Mouse (Mus musculus) CH12.LX (cell line): ENCODE results near the gene S100z. TPM values are rescaled to one million over a fixed set of nuclear protein-coding genes. Genes with fewer than 3 reads are reported as not detected.

Experiments
- DNase-seq: peaks from one replicate; pipeline ENCODE4 v3.0.0-alpha.2; 2013; ENCODE audit errors: extremely low read depth
- H3K27ac ChIP-seq: 2 replicates; pipeline ENCODE4 v1.5.1; 2012; ENCODE audit warnings: low read depth, mild to moderate bottlenecking, control low read depth, moderate library complexity; ENCODE audit not compliant: insufficient read depth
- H3K27me3 ChIP-seq: replicated peaks from 2 replicates; pipeline ENCODE3; 2012; ENCODE audit warnings: inconsistent platforms
- H3K36me3 ChIP-seq, 2 experiments: replicated peaks in 1 of 2; 2 replicates each; pipeline versions ENCODE3 to v1.6.1; 2012; ENCODE audit warnings: inconsistent platforms in 1 of 2, low read length in 1 of 2, mild to moderate bottlenecking in 1 of 2, mixed read lengths in 1 of 2, moderate library complexity in 1 of 2; ENCODE audit not compliant: control insufficient read depth in 1 of 2, insufficient read depth in 1 of 2
- H3K4me1 ChIP-seq, 2 experiments: 2 replicates each; pipeline ENCODE4 v1.6.1; 2012; ENCODE audit warnings: inconsistent platforms in 1 of 2, moderate library complexity in 1 of 2; ENCODE audit not compliant: insufficient read depth in 2 of 2, control insufficient read depth in 1 of 2
- H3K4me2 ChIP-seq: 2 replicates; pipeline ENCODE4 v1.6.1; 2012; ENCODE audit warnings: low read depth, mild to moderate bottlenecking, control low read depth; ENCODE audit not compliant: poor library complexity, insufficient read depth, severe bottlenecking
- H3K4me3 ChIP-seq, 3 experiments: fragments of 150-350 bp in 1 of 3; sonication (generic) in 1 of 3; replicated peaks in 1 of 3; 2 replicates each; pipeline versions ENCODE3 to v1.5.1; 2011 to 2012; ENCODE audit warnings: low read depth in 2 of 3, low read length in 2 of 3, mild to moderate bottlenecking in 2 of 3, moderate library complexity in 2 of 3, control low read depth in 1 of 3, improper control_type of control experiment in 1 of 3, inconsistent platforms in 1 of 3, mixed read lengths in 1 of 3; ENCODE audit not compliant: poor library complexity in 1 of 3
- H3K79me2 ChIP-seq: replicated peaks from 2 replicates; pipeline ENCODE4 v1.6.1; 2012; ENCODE audit warnings: mild to moderate bottlenecking, moderate library complexity; ENCODE audit not compliant: control insufficient read depth, poor library complexity, insufficient read depth, severe bottlenecking; ENCODE audit errors: extremely low read depth
- H3K9ac ChIP-seq: 2 replicates; pipeline ENCODE4 v1.6.1; 2012; ENCODE audit warnings: low read depth, mild to moderate bottlenecking, control low read depth, moderate library complexity; ENCODE audit not compliant: insufficient read depth
- H3K9me3 ChIP-seq: replicated peaks from 2 replicates; pipeline ENCODE3; 2012; ENCODE audit warnings: low read length, inconsistent platforms, mixed read lengths
- BHLHE40 ChIP-seq: IDR thresholded peaks from 2 replicates; pipeline ENCODE4 v1.6.1; 2011; ENCODE audit warnings: mild to moderate bottlenecking, low read depth, low read length, improper control_type of control experiment
- CTCF ChIP-seq, 2 experiments: IDR thresholded peaks in 1 of 2; conservative IDR thresholded peaks in 1 of 2; 2 replicates each; pipeline ENCODE4 v1.5.1; 2011 to 2012; ENCODE audit warnings: low read depth in 2 of 2, low read length in 2 of 2, improper control_type of control experiment in 1 of 2, inconsistent platforms in 1 of 2, mild to moderate bottlenecking in 1 of 2, moderate library complexity in 1 of 2
- ELF1 ChIP-seq: IDR thresholded peaks from 2 replicates; pipeline ENCODE4 v1.6.1; 2014; ENCODE audit warnings: low read depth, mild to moderate bottlenecking, inconsistent platforms, low read length, improper control_type of control experiment
- EP300 ChIP-seq: IDR thresholded peaks from 2 replicates; pipeline ENCODE4 v1.6.1; 2011; ENCODE audit warnings: low read length, improper control_type of control experiment
- GABPA ChIP-seq: IDR thresholded peaks from 2 replicates; pipeline ENCODE4 v1.6.1; 2012; ENCODE audit warnings: low read depth, low read length, improper control_type of control experiment, inconsistent platforms; ENCODE audit not compliant: insufficient replicate concordance
- HCFC1 ChIP-seq: IDR thresholded peaks from 2 replicates; pipeline ENCODE4 v1.6.1; 2012; ENCODE audit warnings: low read depth, mild to moderate bottlenecking, inconsistent platforms, low read length, improper control_type of control experiment
- IRF4 ChIP-seq: IDR thresholded peaks from 2 replicates; pipeline ENCODE4 v1.6.1; 2014; ENCODE audit warnings: low read depth, mild to moderate bottlenecking, inconsistent platforms, low read length, improper control_type of control experiment
- JUN ChIP-seq: IDR thresholded peaks from 2 replicates; pipeline ENCODE4 v1.6.1; 2011; ENCODE audit warnings: low read depth, mild to moderate bottlenecking, low read length, improper control_type of control experiment, moderate library complexity; ENCODE audit not compliant: insufficient read depth
- JUND ChIP-seq: conservative IDR thresholded peaks from 2 replicates; pipeline ENCODE4 v1.6.1; 2011; ENCODE audit warnings: low read depth, low read length, improper control_type of control experiment
- MAX ChIP-seq: IDR thresholded peaks from 2 replicates; pipeline ENCODE4 v1.6.1; 2011; ENCODE audit warnings: low read length, improper control_type of control experiment
- MAZ ChIP-seq: IDR thresholded peaks from 2 replicates; pipeline ENCODE4 v1.6.1; 2012; ENCODE audit warnings: low read depth, mild to moderate bottlenecking, inconsistent platforms, low read length, improper control_type of control experiment, moderate library complexity
- MEF2A ChIP-seq: IDR thresholded peaks from 2 replicates; pipeline ENCODE4 v1.6.1; 2014; ENCODE audit warnings: low read depth, mild to moderate bottlenecking, inconsistent platforms, low read length, improper control_type of control experiment, borderline replicate concordance
- MXI1 ChIP-seq: IDR thresholded peaks from 2 replicates; pipeline ENCODE4 v1.6.1; 2011; ENCODE audit warnings: mild to moderate bottlenecking, low read depth, low read length, improper control_type of control experiment
- MYC ChIP-seq: IDR thresholded peaks from 2 replicates; pipeline ENCODE4 v1.6.1; 2011; ENCODE audit warnings: low read depth, mild to moderate bottlenecking, improper control_type of control experiment, low read length
- NRF1 ChIP-seq: IDR thresholded peaks from 2 replicates; pipeline ENCODE4 v1.6.1; 2014; ENCODE audit warnings: low read depth, mild to moderate bottlenecking, inconsistent platforms, low read length, improper control_type of control experiment, moderate library complexity
- PAX5 ChIP-seq: IDR thresholded peaks from 2 replicates; pipeline ENCODE4 v1.6.1; 2012; ENCODE audit warnings: low read length, inconsistent platforms, mixed read lengths
- POLR2A ChIP-seq: IDR thresholded peaks from 2 replicates; pipeline ENCODE4 v1.6.1; 2011; ENCODE audit warnings: low read depth, mild to moderate bottlenecking, improper control_type of control experiment, low read length
- RCOR1 ChIP-seq: conservative IDR thresholded peaks from 2 replicates; pipeline ENCODE4 v1.6.1; 2012; ENCODE audit warnings: low read depth, mild to moderate bottlenecking, inconsistent platforms, low read length, improper control_type of control experiment
- SMC3 ChIP-seq: IDR thresholded peaks from 2 replicates; pipeline ENCODE4 v1.6.1; 2011; ENCODE audit warnings: low read depth, low read length, improper control_type of control experiment
- TCF12 ChIP-seq: IDR thresholded peaks from 2 replicates; pipeline ENCODE4 v1.6.1; 2014; ENCODE audit warnings: low read depth, mild to moderate bottlenecking, inconsistent platforms, low read length, improper control_type of control experiment
- USF1 ChIP-seq: IDR thresholded peaks from 2 replicates; pipeline ENCODE4 v1.6.1; 2014; ENCODE audit warnings: low read depth, mild to moderate bottlenecking, inconsistent platforms, low read length, improper control_type of control experiment
- USF2 ChIP-seq: conservative IDR thresholded peaks from 2 replicates; pipeline ENCODE4 v1.6.1; 2011; ENCODE audit warnings: low read depth, low read length, improper control_type of control experiment
- ZC3H11A ChIP-seq: IDR thresholded peaks from 2 replicates; pipeline ENCODE4 v1.6.1; 2012; ENCODE audit warnings: low read depth, mild to moderate bottlenecking, inconsistent platforms, low read length, improper control_type of control experiment
- ZKSCAN1 ChIP-seq: IDR thresholded peaks from 2 replicates; pipeline ENCODE4 v1.6.1; 2012; ENCODE audit warnings: low read depth, inconsistent platforms, low read length, improper control_type of control experiment, borderline replicate concordance
- ZMIZ1 ChIP-seq: IDR thresholded peaks from 2 replicates; pipeline ENCODE4 v1.6.1; 2012; ENCODE audit warnings: low read depth, mild to moderate bottlenecking, inconsistent platforms, low read length, improper control_type of control experiment
- ZNF384 ChIP-seq: IDR thresholded peaks from 2 replicates; pipeline ENCODE4 v1.6.1; 2012; ENCODE audit warnings: low read depth, low read length, improper control_type of control experiment, inconsistent platforms
- dilution Hi-C: fragments of 300-500 bp; cut with MboI; formaldehyde crosslinking; loops from 2 replicates; pipeline ENCODE4 v1.14.3; 2020; ENCODE audit warnings: low sequenced_read_pairs; ENCODE audit not compliant: extremely low pct_unique_long_range_greater_than_20kb, extremely low pct_ligation_motif_present
- in situ Hi-C: fragments of 300-500 bp; cut with MboI; formaldehyde crosslinking; loops from 3 replicates; pipeline ENCODE4 v1.14.3; 2019; ENCODE audit warnings: low sequenced_read_pairs, low pct_ligation_motif_present, low pct_unique_long_range_greater_than_20kb, mixed read lengths
- polyA plus RNA-seq: library from polyadenylated mRNA; unstranded; fragments of >175 nt; gene quantifications from 2 replicates; pipeline ENCODE4 v1.2.1, GENCODE M21; 2012; ENCODE audit warnings: low read depth; ENCODE audit not compliant: insufficient read length
- total RNA-seq, 2 experiments: library from RNA; depleted of rRNA; stranded (reverse); fragments of 300-350 nt in 1 of 2; fragments of >200 nt in 1 of 2; gene quantifications; 2 replicates each; pipeline ENCODE4 v1.2.3; 2012 to 2014

The S100z gene
- total RNA-seq (2012; rRNA removed), result not detected in 2 replicates
- not detected in 2 replicates for total RNA-seq (2014; rRNA removed)
- polyA plus RNA-seq, result not detected in 2 replicates

GRCm38 (mm10) chr13:95478671-95479413 lies at the start of gene S100z:
S100z (minus strand) TSS chr13:95478721.
- no peaks in the 10 kb centered on the region for H3K79me2 ChIP-seq
- TF ChIP-seq BHLHE40, result no peak
- TF ChIP-seq JUND, result no peak
- TF ChIP-seq TCF12, result no peak
- no peak for TF ChIP-seq NRF1
- no peak for TF ChIP-seq POLR2A
- no peak for TF ChIP-seq ELF1
- TF ChIP-seq MEF2A, result no peak
- TF ChIP-seq ZKSCAN1, result no peak
- TF ChIP-seq ZNF384, result no peak
- no peak for TF ChIP-seq GABPA
- TF ChIP-seq ZMIZ1, result no peak
- TF ChIP-seq USF2, result no peak
- no peak for TF ChIP-seq MAX
- TF ChIP-seq JUN, result no peak
- no peak for TF ChIP-seq RCOR1
- DNase-seq, result no peak
- H3K4me1 ChIP-seq, result no peaks in the 10 kb centered on the region
- H3K9me3 ChIP-seq, result no peaks in the 10 kb centered on the region
- no peak within 1 kb of the TSS for H3K4me2 ChIP-seq
- H3K27ac ChIP-seq, result no peak within 1 kb of the TSS
- dilution Hi-C loops, result no loop called here
- H3K36me3 ChIP-seq, result no peaks in the 10 kb centered on the region
- no peak within 1 kb of the TSS for H3K4me3 ChIP-seq
- in situ Hi-C loops, result no loop called here
- H3K9ac ChIP-seq, result no peak within 1 kb of the TSS
- H3K27me3 ChIP-seq, result peaks cover 10% of the 10 kb centered on the region

- in situ Hi-C loops (no loop called here), dilution Hi-C loops (no loop called here)
- H3K4me1 ChIP-seq, result no peaks in the 10 kb centered on the region
- no peak for TF ChIP-seq USF2
- TF ChIP-seq ZNF384, result no peak
- TF ChIP-seq USF1, result no peak
- no peak for TF ChIP-seq SMC3
- no peak for TF ChIP-seq ELF1
- TF ChIP-seq NRF1, result no peak
- no peak for TF ChIP-seq TCF12
- no peak for TF ChIP-seq EP300
- TF ChIP-seq ZC3H11A, result no peak
- no peak for TF ChIP-seq IRF4
- TF ChIP-seq MYC, result no peak
- no peak for TF ChIP-seq PAX5
- no peak for TF ChIP-seq GABPA
- TF ChIP-seq HCFC1, result no peak
- TF ChIP-seq MAX, result no peak
- TF ChIP-seq MEF2A, result no peak
- no peak for TF ChIP-seq CTCF (conservative IDR thresholded peaks at IDR 0.05 in 1 of 2, IDR thresholded peaks at IDR 0.05 in 1 of 2; ENCODE audit: low read depth in 2 of 2, low read length in 2 of 2)
- TF ChIP-seq MXI1, result no peak
- no peak for TF ChIP-seq MAZ
- H3K27me3 ChIP-seq, result peaks cover 2% of the 10 kb centered on the region
- no peaks in the 10 kb centered on the region for H3K36me3 ChIP-seq
- no peak within 1 kb of the TSS for H3K9ac ChIP-seq
- H3K4me3 ChIP-seq, result no peak within 1 kb of the TSS
- H3K27ac ChIP-seq, result no peak within 1 kb of the TSS
- no peak within 1 kb of the TSS for H3K4me2 ChIP-seq
- no peaks in the 10 kb centered on the region for H3K79me2 ChIP-seq
- H3K9me3 ChIP-seq, result peaks cover 6% of the 10 kb centered on the region
- DNase-seq, result no peak
These were observed 46.4 kb upstream of the S100z start, which contains the start of gene F2rl1 for GRCm38 (mm10) chr13:95524674-95525491. F2rl1 (minus strand) TSS chr13:95525227.
